Mouse (Mus musculus): ENCODE data around the gene Sgta. TPM values are rescaled to one million over a fixed set of nuclear protein-coding genes. Genes with fewer than 3 reads are reported as not detected.

The Sgta gene
- polyA plus RNA-seq, 2 experiments: 176 to 205 TPM

- no peak overlapping the region for H3K9ac ChIP-seq (ENCODE audit: low read depth, low read length, severe bottlenecking)
- H3K4me1 ChIP-seq (ENCODE audit: control insufficient read depth, insufficient read depth, low read length): peaks cover 3% of the 10 kb centered on the region; the same call in 1 of the 2 replicates
- no peak for TF ChIP-seq POLR2A (IDR thresholded peaks at IDR 0.05; ENCODE audit: borderline replicate concordance, extremely low read depth, insufficient read depth, insufficient read length)
- H3K27me3 ChIP-seq (ENCODE audit: control insufficient read depth, insufficient read depth, low read length): no peaks in the 10 kb centered on the region; the same call in 1 of the 2 replicates
- H3K36me3 ChIP-seq (ENCODE audit: control insufficient read depth, insufficient read depth, low read length): no peaks in the 10 kb centered on the region
- H3K4me3 ChIP-seq (replicated peaks; ENCODE audit: low read length): no peak overlapping the region
- DNase-seq (ENCODE audit: low spot score) (no peak), ATAC-seq (ENCODE audit: low FRiP score, low read depth) (no peak)
- 43% methylated on average over 28 of the region's 28 CpGs for whole genome bisulfite sequencing
- H3K27ac ChIP-seq (replicated peaks; ENCODE audit: low read depth, low read length): no peak overlapping the region
- H3K4me2 ChIP-seq (replicated peaks; ENCODE audit: low read depth, low read length, severe bottlenecking): no peak overlapping the region
- no peaks in the 10 kb centered on the region for H3K9me3 ChIP-seq (ENCODE audit: control insufficient read depth, low read length)
These were observed 59.6 kb downstream of the Sgta start for GRCm38 (mm10) chr10:81000197-81001062.

- no peak overlapping the region for H3K9ac ChIP-seq (ENCODE audit: low read depth, low read length, severe bottlenecking)
- no peak for TF ChIP-seq POLR2A (IDR thresholded peaks at IDR 0.05; ENCODE audit: borderline replicate concordance, extremely low read depth, insufficient read depth, insufficient read length)
- no peaks in the 10 kb centered on the region; the same call in 1 of the 2 replicates for H3K27me3 ChIP-seq (ENCODE audit: control insufficient read depth, insufficient read depth, low read length)
- H3K9me3 ChIP-seq (ENCODE audit: control insufficient read depth, low read length): no peaks in the 10 kb centered on the region
- peaks cover 3% of the 10 kb centered on the region; the same call in 1 of the 2 replicates for H3K4me1 ChIP-seq (ENCODE audit: control insufficient read depth, insufficient read depth, low read length)
- no peaks in the 10 kb centered on the region for H3K36me3 ChIP-seq (ENCODE audit: control insufficient read depth, insufficient read depth, low read length)
- no peak overlapping the region for H3K27ac ChIP-seq (replicated peaks; ENCODE audit: low read depth, low read length)
- DNase-seq (ENCODE audit: low spot score): peak; percentile 74
- H3K4me3 ChIP-seq (replicated peaks; ENCODE audit: low read length): no peak overlapping the region
- peak; percentile 84 for ATAC-seq (ENCODE audit: low FRiP score, low read depth)
- WGBS: 31% methylated on average over 37 of the region's 37 CpGs
- peak overlapping the region; percentile 34; the same call in 1 of the 2 replicates for H3K4me2 ChIP-seq (replicated peaks; ENCODE audit: low read depth, low read length, severe bottlenecking)
These were observed 60.4 kb downstream of the Sgta start for GRCm38 (mm10) chr10:80999362-81000196.

- Histone ChIP-seq H3K9ac (ENCODE audit: low read depth, low read length, severe bottlenecking) (no peak overlapping the region), H3K36me3 (ENCODE audit: control insufficient read depth, insufficient read depth, low read length) (no peaks in the 10 kb centered on the region), H3K27ac (replicated peaks; ENCODE audit: low read depth, low read length) (no peak overlapping the region), H3K4me1 (ENCODE audit: control insufficient read depth, insufficient read depth, low read length) (peaks cover 3% of the 10 kb centered on the region; the same call in 1 of the 2 replicates), H3K27me3 (ENCODE audit: control insufficient read depth, insufficient read depth, low read length) (no peaks in the 10 kb centered on the region; the same call in 1 of the 2 replicates), H3K4me2 (replicated peaks; ENCODE audit: low read depth, low read length, severe bottlenecking) (no peak overlapping the region), H3K4me3 (replicated peaks; ENCODE audit: low read length) (no peak overlapping the region), H3K9me3 (ENCODE audit: control insufficient read depth, low read length) (no peaks in the 10 kb centered on the region)
- peak; percentile 28 for DNase-seq (ENCODE audit: low spot score)
- TF ChIP-seq POLR2A (IDR thresholded peaks at IDR 0.05; ENCODE audit: borderline replicate concordance, extremely low read depth, insufficient read depth, insufficient read length): no peak
- no peak for ATAC-seq (ENCODE audit: low FRiP score, low read depth)
- 15% methylated on average over 12 of the region's 12 CpGs for WGBS
These were observed 61.2 kb downstream of the Sgta start for GRCm38 (mm10) chr10:80998778-80999177.

GRCm38 (mm10) chr10:80998021-80998420 lies 62.0 kb downstream of the Sgta start:
- no peak overlapping the region for H3K4me2 ChIP-seq (replicated peaks; ENCODE audit: low read depth, low read length, severe bottlenecking)
- H3K9me3 ChIP-seq (ENCODE audit: control insufficient read depth, low read length): no peaks in the 10 kb centered on the region
- no peak overlapping the region for H3K9ac ChIP-seq (ENCODE audit: low read depth, low read length, severe bottlenecking)
- WGBS: 52% methylated on average over 14 of the region's 14 CpGs
- no peaks in the 10 kb centered on the region for H3K36me3 ChIP-seq (ENCODE audit: control insufficient read depth, insufficient read depth, low read length)
- ATAC-seq (ENCODE audit: low FRiP score, low read depth) (no peak), DNase-seq (ENCODE audit: low spot score) (no peak)
- no peak overlapping the region for H3K27ac ChIP-seq (replicated peaks; ENCODE audit: low read depth, low read length)
- no peak overlapping the region for H3K4me3 ChIP-seq (replicated peaks; ENCODE audit: low read length)
- no peaks in the 10 kb centered on the region; the same call in 1 of the 2 replicates for H3K27me3 ChIP-seq (ENCODE audit: control insufficient read depth, insufficient read depth, low read length)
- no peak for TF ChIP-seq POLR2A (IDR thresholded peaks at IDR 0.05; ENCODE audit: borderline replicate concordance, extremely low read depth, insufficient read depth, insufficient read length)
- peaks cover 3% of the 10 kb centered on the region; the same call in 1 of the 2 replicates for H3K4me1 ChIP-seq (ENCODE audit: control insufficient read depth, insufficient read depth, low read length)

GRCm38 (mm10) chr10:80997332-80997731 lies 62.6 kb downstream of the Sgta start:
- Histone ChIP-seq H3K4me3 (replicated peaks; ENCODE audit: low read length) (no peak overlapping the region), H3K9me3 (ENCODE audit: control insufficient read depth, low read length) (no peaks in the 10 kb centered on the region), H3K27me3 (ENCODE audit: control insufficient read depth, insufficient read depth, low read length) (no peaks in the 10 kb centered on the region; the same call in 1 of the 2 replicates), H3K4me1 (ENCODE audit: control insufficient read depth, insufficient read depth, low read length) (peaks cover 3% of the 10 kb centered on the region; the same call in 1 of the 2 replicates), H3K27ac (replicated peaks; ENCODE audit: low read depth, low read length) (no peak overlapping the region), H3K4me2 (replicated peaks; ENCODE audit: low read depth, low read length, severe bottlenecking) (no peak overlapping the region), H3K9ac (ENCODE audit: low read depth, low read length, severe bottlenecking) (no peak overlapping the region), H3K36me3 (ENCODE audit: control insufficient read depth, insufficient read depth, low read length) (no peaks in the 10 kb centered on the region)
- WGBS: 86% methylated on average over 8 of the region's 8 CpGs
- DNase-seq (ENCODE audit: low spot score) (no peak), ATAC-seq (ENCODE audit: low FRiP score, low read depth) (no peak)
- TF ChIP-seq POLR2A (IDR thresholded peaks at IDR 0.05; ENCODE audit: borderline replicate concordance, extremely low read depth, insufficient read depth, insufficient read length): no peak
